Mouse (Mus musculus) liver, embryonic 12.5 days (tissue): Measurements from ENCODE around the gene Nefh. TPM values are rescaled to one million over a fixed set of nuclear protein-coding genes. Genes with fewer than 3 reads are reported as not detected.

Source experiments
- ATAC-seq: fragments of 200-750 bp; cut with Nextera tagmentation; 2 replicates; pipeline ENCODE4 v1.8.0; 2017; ENCODE audit warnings: moderate number of reproducible peaks, mild to moderate bottlenecking, moderate library complexity
- H3K27ac ChIP-seq: fragments of 300-500 bp; sonication (generic); 2 replicates; pipeline ENCODE4 v1.5.1; 2016; ENCODE audit warnings: mild to moderate bottlenecking
- H3K27me3 ChIP-seq: fragments of 300-500 bp; sonication (generic); replicated peaks from 2 replicates; pipeline ENCODE4 v1.6.1; 2016; ENCODE audit warnings: mild to moderate bottlenecking, moderate library complexity
- H3K36me3 ChIP-seq: fragments of 300-500 bp; sonication (generic); 2 replicates; pipeline ENCODE4 v1.6.1; 2016; ENCODE audit warnings: mild to moderate bottlenecking, moderate library complexity
- H3K4me1 ChIP-seq: fragments of 300-500 bp; sonication (generic); 2 replicates; pipeline ENCODE4 v1.6.1; 2016
- H3K4me2 ChIP-seq: fragments of 300-500 bp; sonication (generic); 2 replicates; pipeline ENCODE4 v1.6.1; 2016; ENCODE audit warnings: mild to moderate bottlenecking, moderate library complexity
- H3K4me3 ChIP-seq: fragments of 300-500 bp; sonication (generic); 2 replicates; pipeline ENCODE4 v1.5.1; 2016; ENCODE audit warnings: mild to moderate bottlenecking, moderate library complexity
- H3K9ac ChIP-seq: fragments of 300-500 bp; sonication (generic); 2 replicates; pipeline ENCODE4 v1.6.1; 2016; ENCODE audit warnings: mild to moderate bottlenecking, moderate library complexity
- H3K9me3 ChIP-seq: fragments of 300-500 bp; sonication (generic); replicated peaks from 2 replicates; pipeline ENCODE4 v1.6.1; 2016; ENCODE audit warnings: mild to moderate bottlenecking, moderate library complexity
- WGBS: fragments of 180-500 bp; shearing (Covaris S2); methylation state at CpG from one replicate; pipeline ENCODE4 v1.1.7; 2016; ENCODE audit not compliant: insufficient replicate concordance; 5-methylcytosine and 5-hydroxymethylcytosine counted together
- polyA plus RNA-seq: library from polyadenylated mRNA; unstranded; fragments of >200 nt; fragmentation: Nextera tagmentation; extraction: Ambion mirVana; gene quantifications from 2 replicates; pipeline ENCODE4 v1.2.1, GENCODE M21; 2016

Nefh gene
- polyA plus RNA-seq = 0.66 and 0.73 TPM in 2 replicates

DNA sequence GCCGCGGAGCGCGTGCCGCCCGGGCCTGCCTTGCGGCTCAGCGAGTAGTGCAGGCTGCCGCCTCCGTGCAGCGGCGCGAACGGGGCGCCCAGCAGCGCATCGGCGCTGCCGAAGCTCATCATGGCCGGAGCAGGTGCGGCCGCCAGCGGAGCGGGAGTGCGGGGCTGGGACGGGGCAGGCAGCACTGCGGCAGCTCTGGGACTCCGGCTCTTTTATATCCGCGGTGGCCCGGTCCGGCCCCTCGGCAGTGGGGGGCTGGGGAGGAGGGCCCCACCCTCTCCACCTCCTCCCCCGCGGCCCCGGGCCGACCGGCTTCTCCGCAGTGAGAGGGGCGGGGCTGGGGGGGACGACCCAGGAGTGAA lies at the start of gene Nefh:
Gene Nefh, minus strand, starts transcription at position 252 of the 362 bp plus-strand sequence.
- Histone ChIP-seq H3K27ac (no peak within 1 kb of the TSS), H3K4me2 (peak within 1 kb of the TSS; percentile 82), H3K4me3 (peak within 1 kb of the TSS; percentile 57), H3K27me3 (peaks cover 99% of the 10 kb centered on the region), H3K36me3 (no peaks in the 10 kb centered on the region), H3K9me3 (no peaks in the 10 kb centered on the region), H3K9ac (no peak within 1 kb of the TSS), H3K4me1 (peaks cover 16% of the 10 kb centered on the region)
- ATAC-seq = 0 out of 2 replicates have a peak, but pooled peaks have one; percentile 18
- WGBS = 2% methylated on average over 37 of the region's 41 CpGs

- no peaks in the 10 kb centered on the region for H3K9me3 ChIP-seq
- H3K36me3 ChIP-seq = peaks cover 85% of the 10 kb centered on the region
- no peaks in the 10 kb centered on the region for H3K27me3 ChIP-seq
- no peak overlapping the region for H3K27ac ChIP-seq
- 80% methylated on average over 5 of the region's 5 CpGs for WGBS
- peaks cover 53% of the 10 kb centered on the region for H3K4me1 ChIP-seq
- H3K9ac ChIP-seq = no peak overlapping the region
- H3K4me2 ChIP-seq = no peak overlapping the region
- ATAC-seq = no peak
- H3K4me3 ChIP-seq = no peak overlapping the region
These were observed 48.8 kb upstream of the Nefh start for GRCm38 (mm10) chr11:4996621-4997199.

GRCm38 (mm10) chr11:4995676-4996075 lies 47.8 kb upstream of the Nefh start:
- H3K4me2 ChIP-seq = no peak overlapping the region; the same call in 1 of the 2 replicates
- WGBS = 84% methylated on average over 3 of the region's 3 CpGs
- peaks cover 84% of the 10 kb centered on the region for H3K36me3 ChIP-seq
- H3K27ac ChIP-seq = no peak overlapping the region
- no peaks in the 10 kb centered on the region for H3K9me3 ChIP-seq
- no peaks in the 10 kb centered on the region for H3K27me3 ChIP-seq
- H3K9ac ChIP-seq = no peak overlapping the region
- ATAC-seq = no peak
- no peak overlapping the region for H3K4me3 ChIP-seq
- peaks cover 53% of the 10 kb centered on the region for H3K4me1 ChIP-seq

- no peaks in the 10 kb centered on the region for H3K9me3 ChIP-seq
- WGBS = 72% methylated on average over 2 of the region's 2 CpGs
- no peak overlapping the region for H3K9ac ChIP-seq
- peaks cover 60% of the 10 kb centered on the region for H3K4me1 ChIP-seq
- H3K27me3 ChIP-seq = no peaks in the 10 kb centered on the region
- H3K4me2 ChIP-seq = no peak overlapping the region
- no peak overlapping the region for H3K27ac ChIP-seq
- peaks cover 85% of the 10 kb centered on the region for H3K36me3 ChIP-seq
- no peak overlapping the region for H3K4me3 ChIP-seq
- no peak for ATAC-seq
These were observed 44.6 kb upstream of the Nefh start for GRCm38 (mm10) chr11:4992471-4992870.

GRCm38 (mm10) chr11:4989187-4989586 lies 41.3 kb upstream of the Nefh start:
- H3K27me3 ChIP-seq = no peaks in the 10 kb centered on the region
- 39% methylated on average over 3 of the region's 3 CpGs for WGBS
- no peak for ATAC-seq
- H3K9ac ChIP-seq = no peak overlapping the region
- peaks cover 58% of the 10 kb centered on the region for H3K36me3 ChIP-seq
- H3K4me2 ChIP-seq = peak overlapping the region; percentile 90
- peak overlapping the region; percentile 88; the same call in 1 of the 2 replicates for H3K27ac ChIP-seq
- H3K9me3 ChIP-seq = no peaks in the 10 kb centered on the region
- H3K4me3 ChIP-seq = no peak overlapping the region
- peaks cover 85% of the 10 kb centered on the region for H3K4me1 ChIP-seq

DNA sequence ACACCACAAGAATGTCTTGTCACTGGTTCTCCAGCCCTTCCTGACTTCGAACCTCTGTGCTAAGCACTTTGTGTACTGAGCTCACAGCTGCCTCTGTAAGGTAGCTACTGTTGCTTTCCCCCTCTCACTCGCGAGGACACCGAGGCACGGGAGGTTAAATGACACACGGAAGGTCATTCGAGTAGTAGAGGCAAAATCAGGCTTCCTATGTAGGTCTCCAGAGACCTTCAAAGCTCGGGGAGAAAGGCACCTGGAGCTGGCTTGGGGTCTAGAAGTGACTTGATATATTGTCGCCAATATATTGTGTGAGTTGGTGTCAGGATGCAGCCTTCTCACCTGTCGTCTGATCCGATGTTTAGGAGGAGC lies 39.6 kb upstream of the Nefh start:
- ATAC-seq = 0 out of 2 replicates have a peak, but pooled peaks have one; percentile 1
- Histone ChIP-seq H3K4me2 (peak overlapping the region; percentile 90), H3K27me3 (no peaks in the 10 kb centered on the region), H3K36me3 (peaks cover 42% of the 10 kb centered on the region), H3K27ac (peak overlapping the region; percentile 88), H3K9me3 (no peaks in the 10 kb centered on the region), H3K4me1 (peaks cover 86% of the 10 kb centered on the region), H3K4me3 (peak overlapping the region; percentile 84), H3K9ac (peak overlapping the region; percentile 89)
- WGBS = 43% methylated on average over 11 of the region's 11 CpGs

DNA sequence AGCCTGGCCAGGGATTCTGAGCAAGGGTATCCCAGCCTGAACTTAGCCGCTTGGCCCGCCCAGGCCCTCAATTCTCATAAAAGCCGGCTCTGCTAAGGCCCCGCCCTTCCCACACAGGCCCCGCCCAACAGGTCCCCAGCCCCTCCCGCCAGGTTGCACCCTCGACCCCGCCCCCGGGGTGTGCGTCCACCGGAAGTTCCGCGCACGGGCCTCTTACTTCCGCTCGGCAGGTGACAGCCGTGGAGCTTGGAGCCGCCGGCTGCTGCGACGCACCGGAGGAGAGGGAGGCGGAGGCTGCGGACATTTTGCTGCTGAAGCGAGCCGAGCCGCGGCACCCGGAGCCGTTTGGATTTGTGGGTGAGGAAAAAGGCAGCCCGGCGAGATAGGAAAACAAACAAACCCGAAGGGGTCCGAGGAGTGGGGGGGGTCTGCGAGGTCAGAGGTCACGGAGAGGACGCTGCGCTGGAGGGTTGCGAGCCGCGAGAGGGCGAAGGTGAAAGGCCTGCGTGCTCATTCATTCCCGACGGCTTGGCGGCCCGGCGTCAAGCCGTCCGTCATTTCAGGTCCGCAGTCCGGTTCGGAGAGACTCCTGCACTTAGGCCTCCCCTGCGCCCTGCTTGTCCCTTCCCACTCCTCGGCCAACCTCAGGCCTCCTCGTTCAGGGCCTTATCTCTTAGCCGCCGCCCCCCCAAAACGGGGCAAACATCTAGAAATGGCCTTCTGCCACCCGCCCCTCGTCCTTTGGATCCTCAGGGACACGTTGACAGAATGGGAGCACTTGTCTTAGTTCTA lies 39.0 kb upstream of the Nefh start, which contains the start of gene Ap1b1:
Gene Ap1b1, plus strand, starts transcription at position 130 of the 792 bp plus-strand sequence.
- Histone ChIP-seq H3K9me3 (no peaks in the 10 kb centered on the region), H3K4me2 (peak within 1 kb of the TSS; percentile 90), H3K4me1 (peaks cover 81% of the 10 kb centered on the region), H3K9ac (peak within 1 kb of the TSS; percentile 89), H3K36me3 (peaks cover 37% of the 10 kb centered on the region), H3K4me3 (peak within 1 kb of the TSS; percentile 84), H3K27me3 (no peaks in the 10 kb centered on the region), H3K27ac (peak within 1 kb of the TSS; percentile 88)
- peak; percentile 94 for ATAC-seq
- WGBS = under 1% methylated on average over 62 of the region's 62 CpGs

- 34% methylated on average over 3 of the region's 3 CpGs for WGBS
- no peak overlapping the region for H3K4me3 ChIP-seq
- peaks cover 17% of the 10 kb centered on the region for H3K36me3 ChIP-seq
- H3K4me1 ChIP-seq = peaks cover 61% of the 10 kb centered on the region
- H3K27ac ChIP-seq = peak overlapping the region; percentile 12
- H3K9me3 ChIP-seq = no peaks in the 10 kb centered on the region
- 0 out of 2 replicates have a peak, but pooled peaks cover 3% of the 10 kb centered on the region for H3K27me3 ChIP-seq
- no peak overlapping the region; the same call in 1 of the 2 replicates for H3K9ac ChIP-seq
- ATAC-seq = no peak
- 0 out of 2 replicates have a peak overlapping the region, but pooled peaks have one; percentile 51 for H3K4me2 ChIP-seq
These were observed 36.9 kb upstream of the Nefh start for GRCm38 (mm10) chr11:4984799-4985198.

GRCm38 (mm10) chr11:4984249-4984648 lies 36.4 kb upstream of the Nefh start:
- 3% methylated on average over 5 of the region's 5 CpGs for WGBS
- Histone ChIP-seq H3K4me3 (0 out of 2 replicates have a peak overlapping the region, but pooled peaks have one; percentile 14), H3K27me3 (0 out of 2 replicates have a peak, but pooled peaks cover 3% of the 10 kb centered on the region), H3K9ac (peak overlapping the region; percentile 3), H3K9me3 (no peaks in the 10 kb centered on the region), H3K27ac (0 out of 2 replicates have a peak overlapping the region, but pooled peaks have one; percentile 12), H3K4me1 (peaks cover 55% of the 10 kb centered on the region), H3K4me2 (peak overlapping the region; percentile 51), H3K36me3 (peaks cover 11% of the 10 kb centered on the region)
- no peak for ATAC-seq

DNA sequence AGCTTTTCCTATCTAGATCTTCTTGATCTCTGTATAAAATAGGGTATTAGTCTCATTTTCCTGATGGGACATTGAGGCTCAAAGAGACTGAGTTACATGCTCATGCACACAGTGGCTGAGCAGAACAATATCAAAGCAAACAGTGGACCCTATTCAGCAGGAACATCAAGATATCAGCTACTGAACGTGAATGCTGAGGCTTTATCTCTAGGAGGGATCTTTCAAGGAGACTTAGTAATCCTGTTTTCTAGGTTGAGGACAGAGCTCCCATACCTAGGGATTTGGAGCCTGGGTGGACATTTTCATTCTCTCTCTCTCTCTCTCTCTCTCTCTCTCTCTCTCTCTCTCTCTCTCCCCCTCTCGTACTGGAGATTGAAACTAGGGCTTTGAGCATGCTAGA lies 35.7 kb upstream of the Nefh start:
- Histone ChIP-seq H3K4me2 (no peak overlapping the region), H3K9me3 (no peaks in the 10 kb centered on the region), H3K4me1 (peaks cover 48% of the 10 kb centered on the region), H3K36me3 (peaks cover 4% of the 10 kb centered on the region), H3K27ac (no peak overlapping the region), H3K27me3 (0 out of 2 replicates have a peak, but pooled peaks cover 3% of the 10 kb centered on the region), H3K4me3 (no peak overlapping the region), H3K9ac (peak overlapping the region; percentile 3; the same call in 1 of the 2 replicates)
- WGBS = 49% methylated on average over 2 of the region's 2 CpGs
- no peak for ATAC-seq

- Histone ChIP-seq H3K36me3 (no peaks in the 10 kb centered on the region), H3K4me2 (no peak overlapping the region), H3K4me1 (peaks cover 43% of the 10 kb centered on the region), H3K27me3 (0 out of 2 replicates have a peak, but pooled peaks cover 3% of the 10 kb centered on the region), H3K9me3 (no peaks in the 10 kb centered on the region), H3K4me3 (no peak overlapping the region), H3K27ac (no peak overlapping the region), H3K9ac (no peak overlapping the region)
- ATAC-seq = no peak
- WGBS = 70% methylated on average over 3 of the region's 3 CpGs
These were observed 35.1 kb upstream of the Nefh start for GRCm38 (mm10) chr11:4983010-4983409.

DNA sequence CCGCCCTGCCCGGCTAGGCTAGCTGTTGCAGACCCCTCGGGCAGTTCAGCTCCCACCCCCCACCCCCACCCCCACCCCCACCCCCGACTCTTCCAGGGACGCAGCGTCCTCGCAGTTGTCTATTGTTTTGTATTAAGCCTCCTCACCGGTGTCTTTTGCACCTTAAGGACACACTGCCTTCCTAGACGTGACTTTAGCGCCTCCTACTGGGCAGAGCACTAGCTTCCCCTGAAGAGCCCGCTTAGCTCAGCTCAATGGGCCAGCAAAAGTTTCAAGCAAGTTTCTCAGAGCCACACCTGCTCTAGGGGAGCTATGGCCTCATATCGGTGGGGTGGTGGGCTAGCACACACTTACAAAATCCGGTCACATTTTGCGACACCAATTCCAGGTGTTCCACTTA lies 27.8 kb upstream of the Nefh start:
- 10% methylated on average over 14 of the region's 14 CpGs for WGBS
- ATAC-seq = peak; percentile 63; the same call in 1 of the 2 replicates
- no peaks in the 10 kb centered on the region for H3K36me3 ChIP-seq
- H3K4me1 ChIP-seq = peaks cover 31% of the 10 kb centered on the region
- no peak overlapping the region for H3K9ac ChIP-seq
- H3K27ac ChIP-seq = no peak overlapping the region
- peak overlapping the region; percentile 58 for H3K4me2 ChIP-seq
- 0 out of 2 replicates have a peak, but pooled peaks cover 4% of the 10 kb centered on the region for H3K27me3 ChIP-seq
- H3K9me3 ChIP-seq = no peaks in the 10 kb centered on the region
- no peak overlapping the region for H3K4me3 ChIP-seq
